Mouse (Mus musculus) monocyte, adult 5-6 weeks (primary cell): Measurements from ENCODE around the gene Sin3b. TPM values are rescaled to one million over a fixed set of nuclear protein-coding genes. Genes with fewer than 3 reads are reported as not detected.

ENCODE experiments used
- total RNA-seq: library from RNA; stranded (forward); fragments of 200-1000, 200-491, 200-594 nt; gene quantifications from 3 replicates; pipeline ENCODE4 v1.2.3, GENCODE M21; 2017

Gene Sin3b
- total RNA-seq, 1 experiment from 2014 or later: 164 TPM

Other genes starting within 250 kb of the Sin3b start
- gene Cherp, start 248.1 kb upstream of the Sin3b start, total RNA-seq: 16.7 to 20.2 TPM (median 18.6 TPM) in 3 replicates
- gene Slc35e1, start 230.7 kb upstream of the Sin3b start, total RNA-seq: 35.6 to 42.2 TPM (median 39.3 TPM) in 3 replicates
- gene Med26, start 175.0 kb upstream of the Sin3b start, total RNA-seq: 4.2 to 8.0 TPM (median 4.8 TPM) in 3 replicates
- 56.3 to 87.7 TPM (median 82.9 TPM) in 3 replicates for gene Smim7, start 152.2 kb upstream of the Sin3b start, total RNA-seq
- 1.3 to 2.1 TPM (median 2.1 TPM) in 3 replicates for gene Tmem38a, start 151.2 kb upstream of the Sin3b start, total RNA-seq
- gene Nwd1, start 76.6 kb upstream of the Sin3b start, total RNA-seq: 0.10 to 0.43 TPM in 2 of 3 replicates, not detected in the other
- gene F2rl3, start 38.6 kb downstream of the Sin3b start, total RNA-seq: 1.6 TPM in 1 of 3 replicates, not detected in the others